Mouse (Mus musculus): ENCODE measurements around the gene Zmat3.

Gene Zmat3

GRCm38 (mm10) chr3:32344825-32345224 is 21.0 kb downstream of the Zmat3 start:
- H3K27me3 ChIP-seq (ENCODE audit: control insufficient read depth, insufficient read depth, low read length, poor library complexity, severe bottlenecking): no peaks in the 10 kb centered on the region
- DNase-seq (ENCODE audit: low read depth, low spot score): no peak

GRCm38 (mm10) chr3:32343371-32343770 is 22.4 kb downstream of the Zmat3 start:
- no peaks in the 10 kb centered on the region for H3K27me3 ChIP-seq (ENCODE audit: control insufficient read depth, insufficient read depth, low read length, poor library complexity, severe bottlenecking)

More at GRCm38 (mm10) chr3:32344825-32345224, 21.0 kb downstream of the Zmat3 start:
- H3K36me3 ChIP-seq (ENCODE audit: control insufficient read depth, insufficient read depth, low read length, poor library complexity, severe bottlenecking): 0 out of 2 replicates have a peak, but pooled peaks cover 2% of the 10 kb centered on the region

GRCm38 (mm10) chr3:32341434-32341833 is 24.4 kb downstream of the Zmat3 start:
- no peak for DNase-seq (ENCODE audit: low read depth, low spot score)
- 0 out of 2 replicates have a peak, but pooled peaks cover 2% of the 10 kb centered on the region for H3K36me3 ChIP-seq (ENCODE audit: control insufficient read depth, insufficient read depth, low read length, poor library complexity, severe bottlenecking)
- H3K27me3 ChIP-seq (ENCODE audit: control insufficient read depth, insufficient read depth, low read length, poor library complexity, severe bottlenecking): no peaks in the 10 kb centered on the region

More at GRCm38 (mm10) chr3:32343371-32343770, 22.4 kb downstream of the Zmat3 start:
- H3K36me3 ChIP-seq (ENCODE audit: control insufficient read depth, insufficient read depth, low read length, poor library complexity, severe bottlenecking): 0 out of 2 replicates have a peak, but pooled peaks cover 2% of the 10 kb centered on the region
- no peak for DNase-seq (ENCODE audit: low read depth, low spot score)

GRCm38 (mm10) chr3:32338231-32338630 is 27.6 kb downstream of the Zmat3 start:
- Histone ChIP-seq H3K27me3 (ENCODE audit: control insufficient read depth, insufficient read depth, low read length, poor library complexity, severe bottlenecking) (no peaks in the 10 kb centered on the region), H3K36me3 (ENCODE audit: control insufficient read depth, insufficient read depth, low read length, poor library complexity, severe bottlenecking) (0 out of 2 replicates have a peak, but pooled peaks cover 2% of the 10 kb centered on the region)
- no peak for DNase-seq (ENCODE audit: low read depth, low spot score)

GRCm38 (mm10) chr3:32337770-32338169 is 28.0 kb downstream of the Zmat3 start:
- no peak for DNase-seq (ENCODE audit: low read depth, low spot score)
- H3K36me3 ChIP-seq (ENCODE audit: control insufficient read depth, insufficient read depth, low read length, poor library complexity, severe bottlenecking): 0 out of 2 replicates have a peak, but pooled peaks cover 2% of the 10 kb centered on the region
- no peaks in the 10 kb centered on the region for H3K27me3 ChIP-seq (ENCODE audit: control insufficient read depth, insufficient read depth, low read length, poor library complexity, severe bottlenecking)

GRCm38 (mm10) chr3:32334901-32335300 is 30.9 kb downstream of the Zmat3 start:
- peak; percentile 12 for DNase-seq (ENCODE audit: low read depth, low spot score)
- no peaks in the 10 kb centered on the region for H3K36me3 ChIP-seq (ENCODE audit: control insufficient read depth, insufficient read depth, low read length, poor library complexity, severe bottlenecking)
- H3K27me3 ChIP-seq (ENCODE audit: control insufficient read depth, insufficient read depth, low read length, poor library complexity, severe bottlenecking): no peaks in the 10 kb centered on the region

GRCm38 (mm10) chr3:32333456-32334086 is 32.2 kb downstream of the Zmat3 start:
- no peaks in the 10 kb centered on the region for H3K27me3 ChIP-seq (ENCODE audit: control insufficient read depth, insufficient read depth, low read length, poor library complexity, severe bottlenecking)
- H3K36me3 ChIP-seq (ENCODE audit: control insufficient read depth, insufficient read depth, low read length, poor library complexity, severe bottlenecking): no peaks in the 10 kb centered on the region

GRCm38 (mm10) chr3:32317901-32318416 is 47.9 kb downstream of the Zmat3 start:
- DNase-seq (ENCODE audit: low read depth, low spot score): peak; percentile 14
- H3K36me3 ChIP-seq (ENCODE audit: control insufficient read depth, insufficient read depth, low read length, poor library complexity, severe bottlenecking): no peaks in the 10 kb centered on the region
- no peaks in the 10 kb centered on the region for H3K27me3 ChIP-seq (ENCODE audit: control insufficient read depth, insufficient read depth, low read length, poor library complexity, severe bottlenecking)

More at GRCm38 (mm10) chr3:32333456-32334086, 32.2 kb downstream of the Zmat3 start:
- peak; percentile 87 for DNase-seq (ENCODE audit: low read depth, low spot score)

GRCm38 (mm10) chr3:32317165-32317900 is 48.5 kb downstream of the Zmat3 start:
- no peaks in the 10 kb centered on the region for H3K36me3 ChIP-seq (ENCODE audit: control insufficient read depth, insufficient read depth, low read length, poor library complexity, severe bottlenecking)
- no peaks in the 10 kb centered on the region for H3K27me3 ChIP-seq (ENCODE audit: control insufficient read depth, insufficient read depth, low read length, poor library complexity, severe bottlenecking)
- peak; percentile 50 for DNase-seq (ENCODE audit: low read depth, low spot score)

- DNase-seq (ENCODE audit: low read depth, low spot score): no peak
- Histone ChIP-seq H3K27me3 (ENCODE audit: control insufficient read depth, insufficient read depth, low read length, poor library complexity, severe bottlenecking) (no peaks in the 10 kb centered on the region), H3K36me3 (ENCODE audit: control insufficient read depth, insufficient read depth, low read length, poor library complexity, severe bottlenecking) (no peaks in the 10 kb centered on the region)
Measured at GRCm38 (mm10) chr3:32314746-32315145, 51.1 kb downstream of the Zmat3 start.

GRCm38 (mm10) chr3:32304171-32304570 is 61.6 kb downstream of the Zmat3 start:
- DNase-seq (ENCODE audit: low read depth, low spot score): no peak
- H3K27me3 ChIP-seq (ENCODE audit: control insufficient read depth, insufficient read depth, low read length, poor library complexity, severe bottlenecking): no peaks in the 10 kb centered on the region
- no peaks in the 10 kb centered on the region for H3K36me3 ChIP-seq (ENCODE audit: control insufficient read depth, insufficient read depth, low read length, poor library complexity, severe bottlenecking)

GRCm38 (mm10) chr3:32292001-32292400 is 73.8 kb downstream of the Zmat3 start:
- no peaks in the 10 kb centered on the region for H3K36me3 ChIP-seq (ENCODE audit: control insufficient read depth, insufficient read depth, low read length, poor library complexity, severe bottlenecking)
- H3K27me3 ChIP-seq (ENCODE audit: control insufficient read depth, insufficient read depth, low read length, poor library complexity, severe bottlenecking): no peaks in the 10 kb centered on the region
- no peak for DNase-seq (ENCODE audit: low read depth, low spot score)
